Mouse (Mus musculus): ENCODE results near the gene P3h3. TPM values are rescaled to one million over a fixed set of nuclear protein-coding genes. Genes with fewer than 3 reads are reported as not detected.

P3h3 gene
- total RNA-seq, 2 experiments from 2014 or later = 0.09 TPM; not detected in 1

Other genes with a start within 250 kb of the P3h3 start
- gene C1s2, start 221.7 kb downstream of the P3h3 start, total RNA-seq (2015) = not detected in 2 replicates
- gene C1s2, start 221.7 kb downstream of the P3h3 start, total RNA-seq (2017) = 0.16 TPM in 1 of 2 replicates, not detected in the other
- 32.8 and 48.3 TPM in 2 replicates for gene Lpcat3, start 194.7 kb downstream of the P3h3 start, total RNA-seq (2015)
- gene Lpcat3, start 194.7 kb downstream of the P3h3 start, total RNA-seq (2017) = 22.4 and 24.8 TPM in 2 replicates
- gene Emg1, start 145.6 kb downstream of the P3h3 start, total RNA-seq (2015) = 144 and 179 TPM in 2 replicates
- gene Emg1, start 145.6 kb downstream of the P3h3 start, total RNA-seq (2017) = 170 and 206 TPM in 2 replicates
- 99.5 and 115 TPM in 2 replicates for gene Phb2, start 145.4 kb downstream of the P3h3 start, total RNA-seq (2015)
- 152 and 160 TPM in 2 replicates for gene Phb2, start 145.4 kb downstream of the P3h3 start, total RNA-seq (2017)
- 308 and 336 TPM in 2 replicates for gene Ptpn6, start 119.0 kb downstream of the P3h3 start, total RNA-seq (2015)
- gene Ptpn6, start 119.0 kb downstream of the P3h3 start, total RNA-seq (2017) = 1,009 and 1,024 TPM in 2 replicates
- 177 and 203 TPM in 2 replicates for gene Grcc10, start 116.4 kb downstream of the P3h3 start, total RNA-seq (2015)
- gene Grcc10, start 116.4 kb downstream of the P3h3 start, total RNA-seq (2017) = 121 and 136 TPM in 2 replicates
- gene Gm45234, start 101.7 kb downstream of the P3h3 start, total RNA-seq (2015) = not detected in 2 replicates
- not detected in 2 replicates for gene Gm45234, start 101.7 kb downstream of the P3h3 start, total RNA-seq (2017)
- 25.7 and 29.8 TPM in 2 replicates for gene Atn1, start 101.2 kb downstream of the P3h3 start, total RNA-seq (2015)
- gene Atn1, start 101.2 kb downstream of the P3h3 start, total RNA-seq (2017) = 3.0 and 10.9 TPM in 2 replicates
- not detected in 2 replicates for gene Eno2, start 88.1 kb downstream of the P3h3 start, total RNA-seq (2015)
- gene Eno2, start 88.1 kb downstream of the P3h3 start, total RNA-seq (2017) = not detected in 2 replicates
- gene Lrrc23, start 78.0 kb downstream of the P3h3 start, total RNA-seq (2015) = not detected in 2 replicates
- 0.26 and 3.9 TPM in 2 replicates for gene Lrrc23, start 78.0 kb downstream of the P3h3 start, total RNA-seq (2017)
- gene Spsb2, start 49.1 kb downstream of the P3h3 start, total RNA-seq (2015) = 5.1 and 8.0 TPM in 2 replicates
- 10.3 and 14.0 TPM in 2 replicates for gene Spsb2, start 49.1 kb downstream of the P3h3 start, total RNA-seq (2017)
- 134 and 144 TPM in 2 replicates for gene Tpi1, start 43.5 kb downstream of the P3h3 start, total RNA-seq (2015)
- 93.8 and 113 TPM in 2 replicates for gene Tpi1, start 43.5 kb downstream of the P3h3 start, total RNA-seq (2017)
- 31.8 and 32.7 TPM in 2 replicates for gene Usp5, start 28.3 kb downstream of the P3h3 start, total RNA-seq (2015)
- gene Usp5, start 28.3 kb downstream of the P3h3 start, total RNA-seq (2017) = 56.3 and 58.5 TPM in 2 replicates
- gene Cdca3, start 28.2 kb downstream of the P3h3 start, total RNA-seq (2015) = 160 and 180 TPM in 2 replicates
- gene Cdca3, start 28.2 kb downstream of the P3h3 start, total RNA-seq (2017) = 168 and 185 TPM in 2 replicates
- gene Gnb3, start 17.5 kb downstream of the P3h3 start, total RNA-seq (2015) = not detected in 2 replicates
- gene Gnb3, start 17.5 kb downstream of the P3h3 start, total RNA-seq (2017) = not detected in 2 replicates
- gene Gpr162, start 6.2 kb upstream of the P3h3 start, total RNA-seq (2015) = not detected in 2 replicates
- 0.33 TPM in 1 of 2 replicates, not detected in the other for gene Gpr162, start 6.2 kb upstream of the P3h3 start, total RNA-seq (2017)
- gene Cd4, start 30.5 kb upstream of the P3h3 start, total RNA-seq (2015) = 0.09 and 0.71 TPM in 2 replicates
- gene Cd4, start 30.5 kb upstream of the P3h3 start, total RNA-seq (2017) = 0.20 and 0.37 TPM in 2 replicates
- gene Lag3, start 54.0 kb upstream of the P3h3 start, total RNA-seq (2015) = 1.2 TPM in 2 replicates
- 0.44 and 1.4 TPM in 2 replicates for gene Lag3, start 54.0 kb upstream of the P3h3 start, total RNA-seq (2017)
- gene Ptms, start 62.4 kb upstream of the P3h3 start, total RNA-seq (2015) = 129 and 159 TPM in 2 replicates
- 195 and 207 TPM in 2 replicates for gene Ptms, start 62.4 kb upstream of the P3h3 start, total RNA-seq (2017)
- 73.6 and 82.9 TPM in 2 replicates for gene Mlf2, start 73.6 kb upstream of the P3h3 start, total RNA-seq (2015)
- gene Mlf2, start 73.6 kb upstream of the P3h3 start, total RNA-seq (2017) = 50.9 and 70.6 TPM in 2 replicates
- gene Cops7a, start 107.8 kb upstream of the P3h3 start, total RNA-seq (2015) = 35.4 and 37.2 TPM in 2 replicates
- gene Cops7a, start 107.8 kb upstream of the P3h3 start, total RNA-seq (2017) = 19.4 and 25.7 TPM in 2 replicates
- gene Pianp, start 138.9 kb upstream of the P3h3 start, total RNA-seq (2015) = not detected in 2 replicates
- gene Pianp, start 138.9 kb upstream of the P3h3 start, total RNA-seq (2017) = not detected in 2 replicates
- 67.0 and 70.0 TPM in 2 replicates for gene Zfp384, start 151.4 kb upstream of the P3h3 start, total RNA-seq (2015)
- gene Zfp384, start 151.4 kb upstream of the P3h3 start, total RNA-seq (2017) = 34.1 and 36.0 TPM in 2 replicates
- gene Ing4, start 182.0 kb upstream of the P3h3 start, total RNA-seq (2015) = 33.0 and 35.7 TPM in 2 replicates
- gene Ing4, start 182.0 kb upstream of the P3h3 start, total RNA-seq (2017) = 63.3 and 63.9 TPM in 2 replicates
- gene Acrbp, start 191.9 kb upstream of the P3h3 start, total RNA-seq (2015) = 9.0 and 14.2 TPM in 2 replicates
- gene Acrbp, start 191.9 kb upstream of the P3h3 start, total RNA-seq (2017) = 3.4 and 8.8 TPM in 2 replicates
- 25.1 and 25.5 TPM in 2 replicates for gene Lpar5, start 210.2 kb upstream of the P3h3 start, total RNA-seq (2015)
- gene Lpar5, start 210.2 kb upstream of the P3h3 start, total RNA-seq (2017) = 27.6 and 30.0 TPM in 2 replicates
- gene Chd4, start 238.2 kb upstream of the P3h3 start, total RNA-seq (2015) = 64.9 and 75.9 TPM in 2 replicates
- 282 and 336 TPM in 2 replicates for gene Chd4, start 238.2 kb upstream of the P3h3 start, total RNA-seq (2017)